Mouse (Mus musculus): ENCODE data around the gene Lipe. TPM values are rescaled to one million over a fixed set of nuclear protein-coding genes. Genes with fewer than 3 reads are reported as not detected.
"Not testable (repeated sequence)": the region's sequence is repeated elsewhere in the genome, so short reads cannot be mapped to it uniquely, and the experiment has no call there.

Lipe gene
- polyA plus RNA-seq, 1 experiment: 3.0 TPM

- H3ac ChIP-seq (ENCODE audit: control insufficient read depth, insufficient read length, low read depth): no peak overlapping the region
- no peaks in the 10 kb centered on the region for H3K36me3 ChIP-seq (ENCODE audit: control insufficient read depth, insufficient read depth)
Observed at GRCm38 (mm10) chr7:25432381-25432780, 33.9 kb upstream of the Lipe start.

DNA sequence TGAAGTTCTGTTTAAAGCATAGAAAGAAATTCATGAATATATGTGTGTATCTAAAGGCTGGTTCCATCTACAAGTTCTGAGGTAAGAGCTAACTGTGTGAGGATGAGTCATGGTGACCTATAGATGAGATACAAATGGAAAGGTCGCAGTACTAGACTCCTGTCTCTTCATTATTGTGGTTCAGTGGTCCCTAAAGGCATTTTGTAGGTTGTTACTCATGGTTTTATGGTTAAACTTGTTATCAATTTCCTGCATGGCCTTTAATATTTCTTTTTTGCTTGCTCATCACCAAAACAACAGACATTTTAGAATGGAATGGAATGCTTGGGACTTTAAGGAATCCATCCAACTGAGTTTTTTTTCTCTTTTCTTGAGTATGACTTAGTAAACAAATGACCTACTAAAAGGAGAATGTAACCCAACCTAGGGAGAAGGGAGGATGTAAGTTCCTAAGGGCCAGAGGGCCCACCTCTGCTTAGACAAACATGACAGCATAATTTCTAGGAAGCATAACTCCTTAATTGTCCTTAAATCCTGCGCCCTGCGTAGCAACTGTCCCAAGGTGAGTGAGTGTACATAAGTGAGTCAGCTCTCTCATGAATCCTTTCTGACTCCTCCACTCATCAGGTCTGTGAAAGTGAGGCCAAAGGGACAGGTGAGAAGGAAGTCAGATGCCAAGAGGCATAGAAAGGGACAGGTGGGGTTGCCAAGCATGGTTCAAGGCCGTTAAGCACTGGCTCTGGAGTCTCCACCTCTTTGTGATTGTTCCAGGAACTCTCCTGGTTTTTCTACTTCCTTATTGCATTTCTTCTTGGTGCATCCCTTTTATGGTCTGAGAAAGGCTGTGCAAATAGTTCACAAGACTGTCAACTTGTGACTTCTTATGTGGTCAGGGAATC lies 31.6 kb upstream of the Lipe start:
- no peaks in the 10 kb centered on the region for H3K79me3 ChIP-seq (ENCODE audit: low read depth)
- TF ChIP-seq USF1 (IDR thresholded peaks at IDR 0.05; ENCODE audit: low read depth): no peak
- no peak for TF ChIP-seq MAX (IDR thresholded peaks at IDR 0.05)
- no peak for TF ChIP-seq CEBPB (IDR thresholded peaks at IDR 0.05; ENCODE audit: low read depth)
- no peak for TF ChIP-seq MYOG (IDR thresholded peaks at IDR 0.05; ENCODE audit: control insufficient read depth, extremely low read depth, insufficient read length)
- peak; percentile 61 for TF ChIP-seq MYOD1 (IDR thresholded peaks at IDR 0.05; ENCODE audit: control insufficient read depth, insufficient read length, low read depth)
- TF ChIP-seq FOSL1 (IDR thresholded peaks at IDR 0.05; ENCODE audit: insufficient read depth, low read length, poor library complexity, severe bottlenecking): no peak
- TF ChIP-seq CTCF (IDR thresholded peaks at IDR 0.05; ENCODE audit: control insufficient read depth, insufficient read depth, insufficient read length): no peak
- no peaks in the 10 kb centered on the region for H3K36me3 ChIP-seq (ENCODE audit: control insufficient read depth, insufficient read depth)
- no peaks in the 10 kb centered on the region for H3K79me2 ChIP-seq (ENCODE audit: control insufficient read depth, insufficient read depth)
- H3ac ChIP-seq (ENCODE audit: control insufficient read depth, insufficient read length, low read depth): no peak overlapping the region
- no peaks in the 10 kb centered on the region for H3K27me3 ChIP-seq (ENCODE audit: control insufficient read depth, insufficient read depth, insufficient read length)
- no peak overlapping the region for H3K4me3 ChIP-seq (ENCODE audit: insufficient read depth, poor library complexity, severe bottlenecking)

More at GRCm38 (mm10) chr7:25432381-25432780, 33.9 kb upstream of the Lipe start:
- Histone ChIP-seq H3K4me3 (ENCODE audit: insufficient read depth, poor library complexity, severe bottlenecking) (no peak overlapping the region), H3K79me3 (ENCODE audit: low read depth) (no peaks in the 10 kb centered on the region), H3K79me2 (ENCODE audit: control insufficient read depth, insufficient read depth) (no peaks in the 10 kb centered on the region), H3K27me3 (ENCODE audit: control insufficient read depth, insufficient read depth, insufficient read length) (peaks cover 3% of the 10 kb centered on the region)
- TF ChIP-seq MAX (IDR thresholded peaks at IDR 0.05) (no peak), CEBPB (IDR thresholded peaks at IDR 0.05; ENCODE audit: low read depth) (no peak), FOSL1 (IDR thresholded peaks at IDR 0.05; ENCODE audit: insufficient read depth, low read length, poor library complexity, severe bottlenecking) (no peak), MYOG (IDR thresholded peaks at IDR 0.05; ENCODE audit: control insufficient read depth, extremely low read depth, insufficient read length) (no peak), MYOD1 (IDR thresholded peaks at IDR 0.05; ENCODE audit: control insufficient read depth, insufficient read length, low read depth) (no peak), USF1 (IDR thresholded peaks at IDR 0.05; ENCODE audit: low read depth) (no peak), CTCF (IDR thresholded peaks at IDR 0.05; ENCODE audit: control insufficient read depth, insufficient read depth, insufficient read length) (no peak)

- Histone ChIP-seq H3K4me3 (ENCODE audit: insufficient read depth, poor library complexity, severe bottlenecking) (no peak overlapping the region), H3ac (ENCODE audit: control insufficient read depth, insufficient read length, low read depth) (no peak overlapping the region), H3K27me3 (ENCODE audit: control insufficient read depth, insufficient read depth, insufficient read length) (no peaks in the 10 kb centered on the region), H3K36me3 (ENCODE audit: control insufficient read depth, insufficient read depth) (no peaks in the 10 kb centered on the region), H3K79me2 (ENCODE audit: control insufficient read depth, insufficient read depth) (no peaks in the 10 kb centered on the region), H3K79me3 (ENCODE audit: low read depth) (no peaks in the 10 kb centered on the region)
- TF ChIP-seq USF1 (IDR thresholded peaks at IDR 0.05; ENCODE audit: low read depth): no peak
- TF ChIP-seq FOSL1 (IDR thresholded peaks at IDR 0.05; ENCODE audit: insufficient read depth, low read length, poor library complexity, severe bottlenecking): no peak
- TF ChIP-seq CTCF (IDR thresholded peaks at IDR 0.05; ENCODE audit: control insufficient read depth, insufficient read depth, insufficient read length): no peak
- TF ChIP-seq MAX (IDR thresholded peaks at IDR 0.05): no peak
- TF ChIP-seq CEBPB (IDR thresholded peaks at IDR 0.05; ENCODE audit: low read depth): no peak
Observed at GRCm38 (mm10) chr7:25428321-25428720, 29.8 kb upstream of the Lipe start.

DNA sequence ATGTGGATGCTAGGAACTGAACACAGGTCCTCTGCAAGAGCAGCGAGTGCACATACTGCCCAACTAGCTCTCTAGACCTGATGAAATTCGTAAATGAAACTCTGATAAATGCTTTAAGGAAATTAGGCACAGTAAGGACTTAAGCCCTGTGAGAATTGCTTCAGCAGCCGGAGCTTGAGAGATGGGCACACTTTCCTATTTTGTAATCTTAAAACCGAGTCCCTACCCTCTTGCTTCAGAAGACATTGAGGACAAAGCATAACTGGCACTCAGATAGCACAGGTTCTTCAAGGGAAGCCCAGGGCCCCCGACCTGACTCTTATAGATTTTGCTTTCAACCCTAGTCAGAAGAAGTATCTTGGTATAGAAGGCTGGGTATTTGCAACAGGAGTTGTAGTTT lies 28.6 kb upstream of the Lipe start:
- H3K79me2 ChIP-seq (ENCODE audit: control insufficient read depth, insufficient read depth): no peaks in the 10 kb centered on the region
- no peaks in the 10 kb centered on the region for H3K36me3 ChIP-seq (ENCODE audit: control insufficient read depth, insufficient read depth)
- no peak overlapping the region for H3ac ChIP-seq (ENCODE audit: control insufficient read depth, insufficient read length, low read depth)
- H3K27me3 ChIP-seq (ENCODE audit: control insufficient read depth, insufficient read depth, insufficient read length): no peaks in the 10 kb centered on the region
- no peaks in the 10 kb centered on the region for H3K79me3 ChIP-seq (ENCODE audit: low read depth)
- no peak overlapping the region for H3K4me3 ChIP-seq (ENCODE audit: insufficient read depth, poor library complexity, severe bottlenecking)
- TF ChIP-seq USF1 (IDR thresholded peaks at IDR 0.05; ENCODE audit: low read depth): no peak
- no peak for TF ChIP-seq CTCF (IDR thresholded peaks at IDR 0.05; ENCODE audit: control insufficient read depth, insufficient read depth, insufficient read length)

- not testable (repeated sequence) for H3K79me2 ChIP-seq (ENCODE audit: control insufficient read depth, insufficient read depth); H3K36me3 ChIP-seq (ENCODE audit: control insufficient read depth, insufficient read depth); H3K79me3 ChIP-seq (ENCODE audit: low read depth); H3K27me3 ChIP-seq (ENCODE audit: control insufficient read depth, insufficient read depth, insufficient read length); H3K4me3 ChIP-seq (ENCODE audit: insufficient read depth, poor library complexity, severe bottlenecking); H3ac ChIP-seq (ENCODE audit: control insufficient read depth, insufficient read length, low read depth)
Observed at GRCm38 (mm10) chr7:25426380-25426779, 27.9 kb upstream of the Lipe start.

- Histone ChIP-seq H3K36me3 (ENCODE audit: control insufficient read depth, insufficient read depth) (no peaks in the 10 kb centered on the region), H3K27me3 (ENCODE audit: control insufficient read depth, insufficient read depth, insufficient read length) (no peaks in the 10 kb centered on the region)
- TF ChIP-seq FOSL1 (IDR thresholded peaks at IDR 0.05; ENCODE audit: insufficient read depth, low read length, poor library complexity, severe bottlenecking): no peak
- peak; percentile 10 for TF ChIP-seq CTCF (IDR thresholded peaks at IDR 0.05; ENCODE audit: control insufficient read depth, insufficient read depth, insufficient read length)
- TF ChIP-seq MYOG (IDR thresholded peaks at IDR 0.05; ENCODE audit: control insufficient read depth, extremely low read depth, insufficient read length): no peak
- no peak for TF ChIP-seq USF1 (IDR thresholded peaks at IDR 0.05; ENCODE audit: low read depth)
Observed at GRCm38 (mm10) chr7:25424429-25424828, 25.9 kb upstream of the Lipe start.

More at GRCm38 (mm10) chr7:25424429-25424828, 25.9 kb upstream of the Lipe start:
- Histone ChIP-seq H3K4me3 (ENCODE audit: insufficient read depth, poor library complexity, severe bottlenecking) (no peak overlapping the region), H3ac (ENCODE audit: control insufficient read depth, insufficient read length, low read depth) (no peak overlapping the region), H3K79me3 (ENCODE audit: low read depth) (no peaks in the 10 kb centered on the region), H3K79me2 (ENCODE audit: control insufficient read depth, insufficient read depth) (no peaks in the 10 kb centered on the region)

Data from C2C12 (cell line).